Mouse (Mus musculus) bone marrow, adult 2 months (tissue): ENCODE measurements around the gene Pigp.

Experiments
- CTCF ChIP-seq: fragments of 200-500 bp; IDR thresholded peaks from 2 replicates; pipeline ENCODE4 v1.5.1; 2011; ENCODE audit warnings: low read length, control low read depth; ENCODE audit not compliant: control insufficient read depth, insufficient read depth
- POLR2A ChIP-seq: fragments of 200-500 bp; IDR thresholded peaks from 2 replicates; pipeline ENCODE4 v1.6.1; 2011; ENCODE audit warnings: low read depth, mild to moderate bottlenecking, control low read depth, low read length, borderline replicate concordance; ENCODE audit not compliant: control insufficient read depth

DNA sequence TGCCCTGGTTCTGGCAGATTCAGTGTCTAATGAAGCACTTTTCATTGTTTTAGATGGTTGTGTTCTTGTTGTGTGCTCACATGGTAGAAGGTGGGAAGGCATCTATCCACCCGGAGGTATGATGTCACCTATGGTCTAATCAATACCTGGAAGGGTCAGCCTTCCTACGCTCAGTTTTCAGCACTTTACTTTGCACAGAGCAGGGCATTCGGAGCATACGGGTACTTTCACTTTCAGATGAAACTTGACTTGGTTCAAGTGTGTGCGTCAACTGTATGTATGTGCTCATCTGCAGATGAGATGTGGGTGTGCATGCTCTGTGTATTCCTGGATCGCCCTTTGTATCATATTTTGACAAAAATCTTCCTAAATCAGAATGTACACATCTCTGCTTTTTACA, 42.5 kb upstream of the Pigp start:
- TF ChIP-seq CTCF (no peak), POLR2A (no peak)
